Mouse (Mus musculus) gastrocnemius, adult 18-20 months (tissue): ENCODE measurements at regions not wholly inside any gene's neighbourhood (a gene's known extent, or its start where the extent isn't known, plus 50 kb on each side); places are given as distances from the start of the nearest gene placed in this dataset.

Experiments
- DNase-seq: peaks from one replicate; pipeline ENCODE4 v3.0.0; 2021; ENCODE audit warnings: low spot score

DNA sequence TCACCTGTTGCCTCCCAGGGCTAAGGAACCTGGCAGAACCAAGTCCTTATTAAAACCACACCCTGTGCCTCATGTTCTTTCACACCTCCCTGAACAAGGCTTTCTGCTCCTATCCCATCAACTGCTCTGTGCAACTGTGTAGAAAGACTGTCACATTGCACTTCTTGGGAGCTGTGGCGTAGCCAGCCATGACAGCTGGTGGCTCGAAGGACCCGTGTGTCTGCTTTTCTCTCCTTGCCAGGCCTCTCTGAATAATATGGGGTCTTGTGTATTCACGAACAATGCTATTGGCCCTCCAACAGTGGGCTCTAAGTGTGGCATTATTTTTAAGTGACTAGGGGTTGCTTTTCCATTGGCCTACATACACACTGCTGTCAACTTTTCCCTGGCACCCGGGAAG is 347.3 kb downstream of the Cd83 start:
- no peak for DNase-seq

DNA sequence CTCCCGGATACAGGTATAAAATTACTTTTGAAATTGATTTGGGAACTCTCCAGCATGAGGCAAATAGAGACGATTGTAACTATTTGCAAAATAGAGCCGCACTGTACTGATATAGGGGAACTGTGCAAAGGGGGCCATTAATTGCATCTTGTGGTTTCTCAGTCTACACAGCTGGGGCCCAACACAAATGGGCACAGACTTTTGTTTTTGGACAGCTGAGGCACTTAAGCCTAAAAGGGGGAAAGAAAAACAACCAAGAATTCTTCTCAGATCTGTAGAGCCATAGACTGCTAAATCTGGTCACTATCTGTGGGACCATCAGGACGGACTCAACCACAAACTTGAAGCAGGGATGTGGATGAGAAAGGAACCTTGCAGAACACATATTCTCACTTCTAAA is 347.9 kb downstream of the Cd83 start:
- DNase-seq, result no peak

DNA sequence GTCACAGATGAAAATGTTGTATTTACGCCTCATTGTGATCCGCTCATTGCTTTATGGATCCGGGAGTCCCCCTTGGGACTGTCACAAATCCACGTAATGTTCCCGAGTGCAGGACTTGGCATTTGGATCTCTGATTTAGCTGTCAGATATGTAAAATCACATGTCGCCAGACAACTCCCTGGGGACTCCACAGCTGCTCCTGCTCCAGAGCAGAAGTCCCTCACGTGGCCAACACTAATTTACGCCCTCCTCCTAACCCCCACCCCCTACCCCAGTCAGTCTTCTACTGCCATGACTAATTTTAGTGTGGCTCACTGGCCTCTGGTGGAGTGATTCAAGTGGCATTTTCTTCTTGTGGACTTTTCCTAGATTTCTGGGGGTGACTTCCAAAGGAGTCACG is 348.9 kb downstream of the Cd83 start:
- DNase-seq, result peak; percentile 12

DNA sequence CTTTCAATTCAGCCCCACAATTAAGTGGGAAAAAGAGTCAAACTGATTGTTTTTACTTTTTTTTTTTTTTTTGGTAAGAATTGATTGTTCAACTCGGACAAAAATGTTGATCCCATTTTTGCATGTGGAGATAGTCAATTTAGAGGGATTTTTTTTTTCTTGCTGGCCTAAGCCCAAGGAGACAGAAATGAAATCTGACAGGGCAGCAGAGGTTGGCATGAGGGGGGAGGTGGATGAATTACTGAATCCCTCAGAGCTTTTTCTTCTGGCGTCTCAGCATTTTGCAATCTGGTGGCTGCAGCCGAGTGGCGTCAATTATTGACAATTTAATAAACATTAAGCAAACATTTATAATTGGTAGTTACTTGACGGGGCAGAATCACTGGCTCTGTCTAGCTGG is 356.6 kb downstream of the Cd83 start:
- DNase-seq, result no peak

DNA sequence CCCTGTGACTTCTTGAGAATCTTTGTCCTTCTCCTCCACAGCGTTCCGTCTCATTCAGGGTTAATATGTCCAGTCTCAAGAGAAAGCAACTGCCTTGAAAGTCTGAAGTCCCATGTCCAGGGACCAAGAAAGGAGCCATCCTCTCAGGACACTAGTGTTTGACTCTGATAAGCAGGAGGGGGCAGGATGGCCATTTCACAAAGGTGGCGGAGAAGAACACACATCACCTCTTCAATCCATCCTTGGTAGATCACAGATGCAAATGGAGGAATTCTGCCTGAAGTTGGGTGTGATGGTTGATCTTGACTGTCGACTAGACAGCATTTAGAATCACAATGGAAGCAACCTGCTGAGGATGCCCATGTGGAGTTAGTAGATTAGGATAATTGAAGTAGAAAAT is 360.9 kb downstream of the Cd83 start:
- DNase-seq, result no peak

DNA sequence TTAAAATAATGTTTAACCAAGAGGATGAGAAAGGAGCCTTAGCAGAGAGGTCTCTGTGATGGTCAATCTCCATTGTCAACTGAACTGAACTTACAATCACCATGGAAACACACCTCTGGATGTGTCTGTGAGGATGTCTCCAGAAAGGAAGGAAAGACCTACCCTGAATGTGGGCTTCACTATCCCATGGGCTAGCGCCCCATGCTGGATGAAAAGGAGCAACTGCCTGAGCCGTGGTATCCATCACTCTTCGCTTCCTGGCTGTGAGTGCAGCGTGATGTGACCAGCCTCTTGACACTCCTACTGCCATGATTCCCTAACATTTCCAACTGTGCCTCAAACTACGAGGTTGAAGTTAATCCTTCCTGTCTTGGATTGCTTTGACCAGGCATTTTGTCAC is 363.3 kb downstream of the Cd83 start:
- DNase-seq, result no peak

DNA sequence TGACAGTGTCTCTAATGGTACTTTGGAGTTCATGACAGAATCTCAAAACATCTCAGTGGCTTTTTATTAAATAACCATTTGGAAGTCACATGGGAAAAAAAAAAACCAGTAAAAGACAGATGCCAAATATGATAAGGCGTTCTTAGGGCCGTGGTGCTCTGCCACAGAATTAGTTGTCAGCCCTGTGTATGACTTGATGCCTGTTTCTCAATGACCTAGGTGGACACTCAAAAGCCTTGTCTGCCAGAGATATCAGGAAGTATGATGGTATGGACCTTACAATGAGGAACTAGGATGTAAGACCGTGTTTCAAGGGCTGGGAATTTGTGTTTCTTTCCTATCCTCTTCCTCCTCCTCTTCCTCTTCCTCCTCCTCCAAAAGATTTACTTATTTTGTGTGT is 364.9 kb downstream of the Cd83 start:
- no peak for DNase-seq

DNA sequence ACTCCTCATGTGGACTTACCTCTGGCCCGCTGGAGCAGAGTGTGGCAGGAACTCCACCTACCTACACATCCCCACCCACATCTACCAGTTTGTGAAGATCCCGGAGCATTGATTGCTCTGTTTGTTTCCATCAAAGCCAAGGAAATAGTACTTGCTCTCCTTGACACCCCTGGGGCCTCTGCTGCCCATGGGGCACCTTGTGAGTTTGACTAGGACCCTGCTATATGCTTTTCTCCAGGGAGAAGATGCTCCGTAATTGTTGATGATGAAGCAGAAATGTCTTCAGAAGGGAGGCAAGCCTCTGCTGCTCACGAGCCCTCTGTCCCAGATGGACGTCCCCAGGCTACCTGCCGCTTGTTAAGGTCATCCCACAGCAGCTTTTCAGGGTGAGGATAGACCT is 367.0 kb downstream of the Cd83 start:
- DNase-seq, result no peak

DNA sequence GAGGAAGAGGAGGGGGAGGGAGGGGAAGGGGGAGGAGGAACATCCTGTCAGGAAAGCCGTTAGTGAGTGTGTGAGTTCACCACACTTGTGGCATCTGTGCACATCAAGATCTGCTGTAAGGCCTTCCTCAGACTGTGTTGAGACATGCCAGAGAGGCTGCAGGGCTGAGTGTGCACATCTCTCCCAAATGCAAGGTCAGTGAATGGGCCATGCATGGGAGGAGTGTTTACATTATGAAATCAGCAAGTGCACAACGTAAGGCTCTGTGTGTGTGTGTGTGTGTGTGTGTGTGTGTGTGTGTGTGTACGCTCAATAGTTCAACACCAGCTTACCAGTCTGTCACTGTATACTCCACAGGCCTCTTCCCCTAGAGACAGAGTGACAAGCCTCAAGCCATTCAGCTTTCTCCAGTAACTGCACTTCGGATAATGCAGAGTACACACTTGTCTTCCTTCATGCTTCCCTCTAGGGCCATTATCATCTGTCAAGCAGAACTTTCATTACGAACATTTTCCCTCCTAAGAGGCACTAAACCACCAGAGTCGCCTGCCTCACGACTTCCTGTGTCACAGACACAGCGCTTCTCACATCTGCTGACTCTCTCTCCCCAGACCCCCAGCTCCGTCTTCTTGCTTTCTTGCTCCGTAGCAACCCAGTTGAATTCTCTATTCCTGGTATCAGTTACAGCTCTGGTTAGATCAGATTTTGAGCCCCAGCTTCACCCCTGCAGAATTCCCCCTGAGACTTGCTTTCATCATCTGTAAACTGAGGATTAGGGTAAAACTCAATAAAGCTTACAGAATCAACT is 368.4 kb downstream of the Cd83 start:
- no peak for DNase-seq

DNA sequence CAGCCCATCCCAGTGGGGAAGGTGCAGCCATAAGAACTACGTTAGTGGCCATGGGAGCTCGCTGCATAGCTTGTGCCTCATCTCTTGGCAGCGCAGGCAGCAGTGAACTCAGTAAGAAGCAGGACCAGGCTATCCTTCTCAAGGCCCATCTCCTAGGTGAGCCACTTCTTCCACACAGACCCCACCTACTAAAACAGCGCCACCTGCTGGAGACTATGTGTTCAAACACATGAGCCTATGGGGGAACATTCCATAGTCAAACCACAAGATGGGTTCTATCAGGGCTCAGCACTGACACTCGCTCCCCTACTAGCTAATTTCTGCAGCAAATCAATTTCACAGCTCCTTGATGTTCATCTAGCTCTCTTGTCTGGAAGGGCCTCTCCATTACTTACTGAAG is 369.2 kb downstream of the Cd83 start:
- DNase-seq, result no peak

DNA sequence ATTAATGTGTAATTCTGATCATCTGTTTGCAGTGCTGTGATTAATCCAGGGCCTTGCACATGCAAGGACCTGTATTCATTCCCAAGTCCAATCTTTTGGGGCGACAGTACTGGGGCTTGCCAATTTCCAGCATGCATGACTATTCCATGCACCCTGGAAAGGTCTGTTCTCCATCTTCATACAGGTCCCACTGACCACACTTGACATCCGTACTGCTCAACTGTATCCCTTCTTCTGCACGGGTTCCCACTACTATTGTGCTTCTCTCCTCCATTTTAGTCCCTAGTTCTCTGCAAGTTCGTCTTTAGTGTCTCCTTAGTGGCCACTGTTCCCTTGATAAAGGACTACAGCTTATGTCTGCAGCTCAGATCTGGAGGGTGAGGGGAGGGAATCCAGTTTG is 371.4 kb downstream of the Cd83 start:
- no peak for DNase-seq

DNA sequence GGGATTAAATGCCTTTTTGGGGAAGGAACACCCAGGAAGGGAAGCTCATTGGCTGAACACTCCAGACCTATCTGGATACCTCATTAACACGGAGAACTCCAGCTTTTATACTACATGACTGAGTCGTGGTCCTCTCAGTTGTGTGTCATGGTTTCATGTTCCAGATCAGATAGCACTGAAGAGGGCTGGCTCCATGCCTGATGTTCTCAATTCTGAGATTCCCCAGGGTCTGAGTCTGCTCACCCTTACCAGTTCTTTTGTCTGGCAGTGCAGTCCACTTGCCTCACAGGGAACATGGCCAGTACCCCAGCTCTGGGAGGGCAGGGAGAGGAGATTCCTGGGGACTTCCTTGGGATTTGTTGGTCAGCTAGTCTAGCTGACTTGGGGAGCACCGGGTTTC is 372.0 kb downstream of the Cd83 start:
- DNase-seq, result no peak

DNA sequence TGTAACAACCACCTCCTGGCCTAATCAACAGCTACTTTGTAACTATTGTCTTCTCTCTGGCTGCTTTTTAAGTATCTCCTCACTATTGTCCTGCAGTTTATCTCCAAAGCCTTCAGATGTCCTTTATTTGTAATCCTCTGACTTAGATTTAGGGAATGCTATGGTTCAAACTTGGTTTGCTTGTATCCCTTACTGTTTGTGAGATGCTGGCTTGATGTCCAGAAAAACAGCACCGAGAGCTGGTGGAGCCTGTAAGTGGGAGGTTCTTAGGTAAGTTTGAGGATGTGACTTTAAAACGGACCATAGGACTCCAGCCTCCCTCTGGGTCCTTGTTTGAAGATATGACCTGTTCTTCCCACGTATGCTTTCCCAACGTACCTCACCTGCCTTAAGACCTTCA is 372.7 kb downstream of the Cd83 start:
- DNase-seq, result no peak

DNA sequence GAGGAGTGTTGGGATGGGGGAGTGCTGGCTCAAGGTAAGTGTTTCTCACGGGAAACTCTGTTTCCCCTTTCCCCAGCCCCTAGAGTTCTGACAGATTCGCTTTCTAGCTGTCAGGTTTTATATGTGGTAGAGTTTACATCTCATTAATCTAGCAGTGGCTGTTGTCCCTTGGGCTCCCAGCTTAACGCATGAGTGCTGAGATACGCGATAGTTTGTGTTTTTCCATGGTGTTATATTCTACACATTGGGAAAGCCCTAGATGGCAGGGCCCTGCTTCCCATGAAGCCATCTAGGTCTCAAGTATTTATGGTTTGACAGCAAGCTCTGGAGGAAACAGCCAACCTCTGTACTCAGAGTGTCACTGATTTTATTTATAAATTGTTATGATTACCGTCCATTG is 373.8 kb downstream of the Cd83 start:
- no peak for DNase-seq

DNA sequence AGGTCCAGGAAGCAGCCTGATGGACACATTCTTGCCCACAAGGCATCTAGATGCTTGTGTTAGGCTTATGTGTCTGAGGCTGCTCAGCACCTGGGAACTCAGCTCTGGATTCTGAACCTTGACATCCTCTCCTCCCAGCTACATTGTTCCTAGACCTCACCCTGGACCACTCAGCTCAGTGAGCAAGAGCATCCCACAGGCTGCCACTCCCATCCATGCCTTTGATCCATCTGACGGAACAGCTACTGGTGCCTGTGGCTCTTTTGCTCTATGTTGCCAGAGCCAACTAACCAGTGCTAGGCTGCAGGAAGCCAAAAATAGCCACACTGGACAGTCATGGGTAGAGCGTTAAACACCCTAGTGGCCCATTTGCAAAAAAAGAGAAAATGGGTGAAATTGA is 374.8 kb downstream of the Cd83 start:
- no peak for DNase-seq

DNA sequence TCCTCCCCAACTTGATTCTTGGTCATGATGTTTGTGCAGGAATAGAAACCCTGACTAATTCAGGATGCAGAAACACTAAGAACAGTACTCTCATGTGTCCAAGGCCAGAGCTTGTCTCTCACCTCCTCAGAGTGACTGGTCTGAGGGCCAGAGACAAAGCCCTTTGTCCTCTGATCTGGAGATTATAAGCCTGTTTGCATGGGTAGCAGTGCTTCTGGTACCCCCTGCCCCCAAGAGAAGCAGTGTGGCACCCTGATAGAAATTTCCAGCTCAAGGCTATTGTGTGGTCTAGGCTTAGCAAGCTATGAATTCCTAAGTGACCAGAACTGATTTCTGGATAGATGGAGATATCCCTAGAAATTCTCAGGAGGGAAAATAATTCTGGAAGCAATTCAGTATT is 380.2 kb downstream of the Cd83 start:
- DNase-seq, result no peak

DNA sequence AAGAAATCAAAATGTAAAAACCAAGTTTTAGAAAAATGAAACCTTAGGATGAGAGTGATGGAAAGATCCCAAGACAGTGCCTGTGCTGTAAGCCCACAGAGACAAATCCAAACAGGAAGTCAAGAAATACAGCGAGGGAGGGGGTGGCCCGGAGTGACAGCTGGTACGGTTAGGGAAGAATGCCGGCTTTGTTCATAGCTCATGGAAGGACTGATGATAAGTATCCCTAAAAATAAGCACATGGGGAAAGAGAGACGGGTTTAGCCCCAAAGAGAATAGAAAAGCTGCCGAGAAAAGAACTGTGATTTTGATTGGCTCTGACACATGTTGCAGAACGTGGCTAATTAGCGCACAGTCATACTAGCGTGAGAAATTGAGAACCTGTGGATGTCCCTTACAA is 382.6 kb downstream of the Cd83 start:
- no peak for DNase-seq

DNA sequence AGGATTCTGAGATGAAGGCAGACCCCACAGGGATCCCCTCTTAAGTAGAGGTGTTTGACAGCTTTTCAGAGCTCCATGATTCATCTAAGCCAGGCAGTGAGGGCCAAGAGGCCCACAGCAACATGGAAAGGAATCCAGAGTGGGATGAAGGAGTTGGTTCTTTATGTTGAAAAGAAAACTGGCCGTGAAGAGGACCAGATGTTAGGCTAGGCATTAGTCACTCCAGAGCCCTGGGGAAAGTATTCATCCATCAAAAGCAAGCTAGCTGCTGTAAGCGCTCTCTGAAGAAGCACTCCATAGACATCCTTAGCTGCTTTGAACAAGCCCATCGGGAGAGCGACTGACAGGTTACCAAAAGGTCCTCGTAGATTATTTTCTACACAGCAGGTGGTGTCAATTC is 383.6 kb downstream of the Cd83 start:
- no peak for DNase-seq

DNA sequence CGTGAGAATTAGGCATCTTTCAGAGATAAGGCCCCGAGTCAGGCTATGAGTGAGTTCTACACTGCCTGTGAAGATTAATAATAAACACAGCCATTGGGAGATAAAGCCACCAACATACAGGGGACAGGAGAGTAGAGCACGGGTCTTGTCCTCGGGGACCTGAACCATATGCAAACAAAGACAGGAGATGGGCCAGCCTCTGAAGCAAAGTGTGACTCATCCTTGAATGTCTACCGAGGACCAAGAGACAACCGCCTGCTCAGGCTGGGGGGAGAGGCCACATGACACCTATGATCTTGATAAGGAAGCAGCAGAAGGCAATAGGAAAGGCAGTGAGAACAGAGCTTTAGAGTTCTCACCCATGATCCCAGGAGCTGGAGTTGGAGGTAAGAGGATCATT is 387.1 kb downstream of the Cd83 start:
- DNase-seq, result no peak

DNA sequence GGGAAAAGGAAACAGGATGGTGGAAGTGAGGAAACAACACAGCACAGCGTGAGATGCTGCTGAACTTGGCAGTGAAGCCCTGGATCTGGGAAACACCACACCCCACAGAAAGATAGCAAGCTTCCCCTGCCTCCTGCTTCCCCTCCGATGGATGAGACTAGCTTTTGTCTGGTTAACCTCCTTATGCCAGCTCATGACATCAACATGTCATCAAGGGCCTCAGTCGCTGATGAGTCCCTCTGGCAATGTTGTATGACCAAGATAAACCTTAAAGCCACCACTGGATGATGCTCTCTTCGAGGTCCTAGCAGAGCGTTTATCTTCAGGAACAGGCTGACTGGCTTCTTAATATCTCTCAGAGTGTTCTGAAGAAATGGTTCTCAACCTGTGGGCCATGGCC is 388.1 kb downstream of the Cd83 start:
- no peak for DNase-seq

DNA sequence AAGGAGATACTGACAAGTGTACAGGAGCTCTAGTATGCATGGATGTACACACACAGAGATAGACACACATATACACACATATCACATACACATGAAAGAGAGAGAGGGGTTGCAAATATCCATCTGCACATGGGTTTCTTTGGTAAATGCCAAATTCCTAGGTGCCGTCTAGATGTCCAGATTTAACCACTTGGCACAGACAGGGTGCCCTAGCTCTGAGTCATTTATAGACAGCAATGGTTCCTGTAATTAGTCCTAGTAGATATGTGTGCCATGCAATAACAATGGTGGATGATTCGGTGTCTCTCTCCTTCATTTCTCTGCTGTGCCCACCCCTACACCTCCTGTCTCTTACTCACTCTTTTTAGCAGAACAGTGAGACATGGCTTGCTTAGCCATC is 389.7 kb downstream of the Cd83 start:
- no peak for DNase-seq

DNA sequence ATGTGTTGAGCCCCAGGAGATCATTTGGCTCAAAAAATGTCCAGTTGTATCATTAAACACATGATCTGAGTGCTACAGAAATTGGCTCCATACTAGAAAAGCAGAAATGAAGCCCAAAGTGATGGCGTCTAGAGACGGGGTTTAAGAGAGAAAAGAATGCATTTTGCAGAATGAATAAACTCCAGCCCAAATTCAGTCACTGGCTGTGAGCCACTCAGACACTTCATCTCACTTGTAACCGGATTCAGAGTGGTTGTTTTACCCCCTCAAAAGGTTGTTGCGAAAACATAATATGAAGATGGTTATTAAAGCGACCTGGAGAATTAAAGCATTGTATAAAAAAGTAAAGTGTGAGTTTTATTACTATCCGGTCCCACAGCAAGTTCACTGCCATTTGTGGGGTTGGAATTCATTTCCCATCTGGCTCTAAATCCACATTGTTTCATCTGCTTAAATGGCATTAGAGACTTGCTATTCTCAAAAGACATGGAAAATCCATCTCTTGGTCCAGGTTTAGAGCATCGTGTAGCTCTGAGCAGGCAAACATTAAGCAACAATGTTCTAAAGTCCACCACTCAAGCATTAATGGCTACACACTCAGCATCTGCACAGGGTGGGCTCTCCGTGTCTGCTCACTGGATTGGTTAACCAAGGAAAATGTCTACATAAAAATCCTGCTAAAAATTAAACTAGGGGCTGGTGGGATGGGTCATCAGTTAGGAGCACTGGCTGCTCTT is 390.9 kb downstream of the Cd83 start:
- DNase-seq, result no peak

DNA sequence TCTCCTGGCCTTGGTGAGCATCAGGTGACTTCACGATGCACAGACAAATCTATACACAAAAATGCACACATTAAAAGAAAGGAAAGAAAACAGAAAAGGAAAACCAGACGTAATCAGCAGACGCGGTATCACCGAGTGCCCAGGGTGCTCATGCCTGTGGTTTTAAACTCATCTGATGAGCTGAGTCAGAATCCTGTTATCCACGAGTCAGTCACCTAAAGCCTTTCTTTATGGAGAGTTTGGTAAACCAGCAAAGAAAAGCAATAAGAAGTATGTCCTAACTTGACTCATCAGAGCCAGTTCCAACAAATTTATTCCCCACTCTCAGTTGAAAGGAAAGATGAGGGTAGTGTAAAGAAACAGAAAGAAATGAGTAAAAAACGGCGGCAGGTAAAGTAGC is 391.5 kb downstream of the Cd83 start:
- no peak for DNase-seq
